Mouse (Mus musculus) heart, embryonic 13.5 days (tissue): ENCODE results near the gene Gipc2. TPM values are rescaled to one million over a fixed set of nuclear protein-coding genes. Genes with fewer than 3 reads are reported as not detected.

Source experiments
- ATAC-seq: fragments of 200-750 bp; cut with Nextera tagmentation; 2 replicates; pipeline ENCODE4 v1.8.0; 2017; ENCODE audit warnings: moderate TSS enrichment; ENCODE audit not compliant: insufficient number of reproducible peaks, low FRiP score, low TSS enrichment; ENCODE audit errors: extremely low read depth
- H3K27ac ChIP-seq: fragments of 300-500 bp; sonication (generic); replicated peaks from 2 replicates; pipeline ENCODE4 v1.5.1; 2015; ENCODE audit warnings: moderate library complexity, mild to moderate bottlenecking, inconsistent platforms
- H3K27me3 ChIP-seq: fragments of 300-500 bp; sonication (generic); replicated peaks from 2 replicates; pipeline ENCODE4 v1.6.1; 2015; ENCODE audit warnings: mild to moderate bottlenecking, inconsistent platforms
- H3K36me3 ChIP-seq: fragments of 300-500 bp; sonication (generic); 2 replicates; pipeline ENCODE4 v1.6.1; 2015; ENCODE audit warnings: mild to moderate bottlenecking, inconsistent platforms
- H3K4me1 ChIP-seq: fragments of 300-500 bp; sonication (generic); 2 replicates; pipeline ENCODE4 v1.6.1; 2015; ENCODE audit warnings: inconsistent platforms
- H3K4me2 ChIP-seq: fragments of 300-500 bp; sonication (generic); 2 replicates; pipeline ENCODE4 v1.6.1; 2015; ENCODE audit warnings: inconsistent platforms, mild to moderate bottlenecking, moderate library complexity
- H3K4me3 ChIP-seq: fragments of 300-500 bp; sonication (generic); 2 replicates; pipeline ENCODE4 v1.5.1; 2015; ENCODE audit warnings: moderate library complexity, mild to moderate bottlenecking, inconsistent platforms
- H3K9ac ChIP-seq: fragments of 300-500 bp; sonication (generic); 2 replicates; pipeline ENCODE4 v1.6.1; 2015; ENCODE audit warnings: inconsistent platforms, mild to moderate bottlenecking, moderate library complexity
- H3K9me3 ChIP-seq: fragments of 300-500 bp; sonication (generic); 2 replicates; pipeline ENCODE4 v1.6.1; 2016; ENCODE audit warnings: inconsistent platforms
- WGBS: fragments of 180-500 bp; shearing (Covaris S2); methylation state at CpG from one replicate; pipeline ENCODE4 v1.1.7; 2015; ENCODE audit warnings: mixed read lengths; 5-methylcytosine and 5-hydroxymethylcytosine counted together
- polyA plus RNA-seq: library from polyadenylated mRNA; unstranded; fragments of >200 nt; fragmentation: Nextera tagmentation; extraction: Ambion mirVana; gene quantifications from 2 replicates; pipeline ENCODE4 v1.2.1, GENCODE M21; 2015

Gene Gipc2
- polyA plus RNA-seq, 1 experiment from 2014 or later, result 4.6 TPM

DNA sequence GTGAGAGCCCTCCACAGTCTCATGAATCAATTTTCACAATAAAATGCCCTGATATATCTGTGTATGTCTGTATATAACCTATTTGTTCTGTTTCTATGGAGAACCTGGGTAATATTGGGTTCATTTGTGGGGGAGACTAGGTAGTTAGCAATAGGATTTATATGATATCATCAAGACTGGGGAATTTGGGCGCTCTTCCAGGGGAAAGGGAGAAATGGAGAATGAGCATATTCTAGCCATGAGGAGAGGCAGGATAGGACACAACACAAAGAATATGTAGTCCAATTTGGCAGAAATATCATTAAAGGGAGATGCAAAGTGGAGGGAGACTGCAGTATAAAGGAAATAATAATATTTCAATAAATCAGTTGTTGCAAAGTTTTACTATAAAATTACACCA, 97.7 kb downstream of the Gipc2 start:
- ATAC-seq, result no peak
- 78% methylated on average over 1 of the region's 1 CpGs for WGBS
- H3K9ac ChIP-seq, result no peak overlapping the region
- H3K36me3 ChIP-seq, result no peaks in the 10 kb centered on the region
- peaks cover 13% of the 10 kb centered on the region; the same call in 1 of the 2 replicates for H3K27me3 ChIP-seq
- no peak overlapping the region for H3K27ac ChIP-seq
- H3K4me1 ChIP-seq, result peaks cover 9% of the 10 kb centered on the region
- no peak overlapping the region for H3K4me2 ChIP-seq
- no peaks in the 10 kb centered on the region for H3K9me3 ChIP-seq
- no peak overlapping the region for H3K4me3 ChIP-seq

GRCm38 (mm10) chr3:152066696-152067095, 99.3 kb downstream of the Gipc2 start:
- peaks cover 13% of the 10 kb centered on the region; the same call in 1 of the 2 replicates for H3K27me3 ChIP-seq
- H3K27ac ChIP-seq, result no peak overlapping the region
- no peaks in the 10 kb centered on the region for H3K9me3 ChIP-seq
- H3K4me2 ChIP-seq, result peak overlapping the region; percentile 68
- WGBS, result 14% methylated on average over 13 of the region's 13 CpGs
- H3K9ac ChIP-seq, result peak overlapping the region; percentile 56
- ATAC-seq, result no peak
- H3K36me3 ChIP-seq, result no peaks in the 10 kb centered on the region
- peak overlapping the region; percentile 39 for H3K4me3 ChIP-seq
- peaks cover 9% of the 10 kb centered on the region for H3K4me1 ChIP-seq

GRCm38 (mm10) chr3:152065806-152066205, 100.2 kb downstream of the Gipc2 start:
- ATAC-seq, result no peak
- 38% methylated on average over 4 of the region's 4 CpGs for WGBS

DNA sequence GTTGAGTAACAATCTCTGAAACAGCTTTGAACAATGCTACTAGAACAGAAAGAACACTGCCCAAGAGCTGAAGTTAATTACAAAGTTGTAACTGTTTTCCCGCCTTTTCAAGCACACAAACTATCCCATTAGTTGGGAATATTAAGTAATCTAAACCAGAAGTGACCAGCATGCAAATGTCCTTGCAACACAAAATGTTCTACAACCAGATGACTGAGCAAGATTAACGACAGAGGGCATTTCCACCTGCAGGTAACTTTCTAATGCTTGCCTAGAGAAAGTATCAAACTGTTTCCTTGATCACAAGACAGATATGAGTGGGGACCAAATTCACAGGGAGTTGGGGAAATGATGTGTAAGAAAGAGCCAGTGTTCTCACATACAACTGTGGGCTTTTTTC, 101.9 kb downstream of the Gipc2 start:
- peaks cover 9% of the 10 kb centered on the region for H3K4me1 ChIP-seq
- no peaks in the 10 kb centered on the region for H3K36me3 ChIP-seq
- ATAC-seq, result no peak
- H3K9me3 ChIP-seq, result no peaks in the 10 kb centered on the region
- no peak overlapping the region for H3K4me2 ChIP-seq
- H3K27ac ChIP-seq, result no peak overlapping the region
- 68% methylated on average over 2 of the region's 2 CpGs for WGBS
- no peak overlapping the region for H3K4me3 ChIP-seq
- peaks cover 13% of the 10 kb centered on the region; the same call in 1 of the 2 replicates for H3K27me3 ChIP-seq
- H3K9ac ChIP-seq, result no peak overlapping the region

More at GRCm38 (mm10) chr3:152065806-152066205, 100.2 kb downstream of the Gipc2 start:
- Histone ChIP-seq H3K27ac (no peak overlapping the region), H3K4me3 (no peak overlapping the region), H3K9me3 (no peaks in the 10 kb centered on the region), H3K27me3 (peaks cover 13% of the 10 kb centered on the region; the same call in 1 of the 2 replicates), H3K4me1 (peaks cover 9% of the 10 kb centered on the region), H3K4me2 (no peak overlapping the region), H3K9ac (0 out of 2 replicates have a peak overlapping the region, but pooled peaks have one; percentile 1), H3K36me3 (no peaks in the 10 kb centered on the region)

DNA sequence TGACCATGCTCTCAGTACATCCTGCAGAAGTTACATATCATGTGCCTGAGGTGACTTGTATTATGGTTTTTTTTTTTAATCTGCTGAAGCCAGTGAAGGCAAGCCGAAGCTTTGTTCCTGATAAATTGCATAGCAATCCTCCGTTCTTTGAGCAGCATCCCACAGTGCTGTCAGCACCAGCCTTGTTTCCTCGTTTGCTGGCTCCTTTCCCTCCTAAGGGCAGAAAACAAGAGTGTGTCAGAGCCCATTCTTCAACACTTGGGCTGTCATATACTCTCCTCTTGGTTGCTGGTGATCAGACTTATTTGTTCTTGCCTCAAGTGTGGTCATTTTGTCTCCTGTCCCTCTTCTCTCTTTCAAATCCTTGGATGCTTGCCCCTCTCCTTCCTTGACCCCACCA, 103.2 kb downstream of the Gipc2 start:
- 34% methylated on average over 3 of the region's 3 CpGs for WGBS
- H3K36me3 ChIP-seq, result no peaks in the 10 kb centered on the region
- no peak for ATAC-seq

GRCm38 (mm10) chr3:152061145-152061544, 104.9 kb downstream of the Gipc2 start:
- Histone ChIP-seq H3K27ac (no peak overlapping the region), H3K36me3 (no peaks in the 10 kb centered on the region), H3K27me3 (peaks cover 13% of the 10 kb centered on the region; the same call in 1 of the 2 replicates), H3K9ac (no peak overlapping the region), H3K9me3 (no peaks in the 10 kb centered on the region), H3K4me3 (no peak overlapping the region), H3K4me1 (no peaks in the 10 kb centered on the region), H3K4me2 (no peak overlapping the region)
- ATAC-seq, result no peak
- WGBS, result 89% methylated on average over 5 of the region's 5 CpGs

More for the DNA sequence above, 103.2 kb downstream of the Gipc2 start:
- no peak overlapping the region for H3K27ac ChIP-seq
- no peak overlapping the region for H3K4me2 ChIP-seq
- H3K9me3 ChIP-seq, result no peaks in the 10 kb centered on the region
- peaks cover 13% of the 10 kb centered on the region; the same call in 1 of the 2 replicates for H3K27me3 ChIP-seq
- H3K4me3 ChIP-seq, result no peak overlapping the region
- H3K9ac ChIP-seq, result no peak overlapping the region
- peaks cover 9% of the 10 kb centered on the region for H3K4me1 ChIP-seq

GRCm38 (mm10) chr3:152058235-152058634, 107.8 kb downstream of the Gipc2 start:
- no peaks in the 10 kb centered on the region for H3K9me3 ChIP-seq
- H3K27me3 ChIP-seq, result no peaks in the 10 kb centered on the region
- H3K9ac ChIP-seq, result no peak overlapping the region
- peaks cover 6% of the 10 kb centered on the region; the same call in 1 of the 2 replicates for H3K4me1 ChIP-seq
- ATAC-seq, result no peak
- WGBS, result 64% methylated on average over 2 of the region's 2 CpGs
- H3K36me3 ChIP-seq, result no peaks in the 10 kb centered on the region
- H3K4me3 ChIP-seq, result no peak overlapping the region
- no peak overlapping the region for H3K4me2 ChIP-seq
- H3K27ac ChIP-seq, result no peak overlapping the region

GRCm38 (mm10) chr3:152054260-152054659, 111.8 kb downstream of the Gipc2 start:
- H3K36me3 ChIP-seq, result no peaks in the 10 kb centered on the region
- no peak overlapping the region for H3K4me2 ChIP-seq
- peaks cover 6% of the 10 kb centered on the region; the same call in 1 of the 2 replicates for H3K4me1 ChIP-seq
- WGBS, result 28% methylated on average over 4 of the region's 4 CpGs
- ATAC-seq, result no peak
- no peak overlapping the region for H3K4me3 ChIP-seq
- no peak overlapping the region for H3K9ac ChIP-seq
- H3K9me3 ChIP-seq, result no peaks in the 10 kb centered on the region
- H3K27me3 ChIP-seq, result no peaks in the 10 kb centered on the region
- H3K27ac ChIP-seq, result no peak overlapping the region

DNA sequence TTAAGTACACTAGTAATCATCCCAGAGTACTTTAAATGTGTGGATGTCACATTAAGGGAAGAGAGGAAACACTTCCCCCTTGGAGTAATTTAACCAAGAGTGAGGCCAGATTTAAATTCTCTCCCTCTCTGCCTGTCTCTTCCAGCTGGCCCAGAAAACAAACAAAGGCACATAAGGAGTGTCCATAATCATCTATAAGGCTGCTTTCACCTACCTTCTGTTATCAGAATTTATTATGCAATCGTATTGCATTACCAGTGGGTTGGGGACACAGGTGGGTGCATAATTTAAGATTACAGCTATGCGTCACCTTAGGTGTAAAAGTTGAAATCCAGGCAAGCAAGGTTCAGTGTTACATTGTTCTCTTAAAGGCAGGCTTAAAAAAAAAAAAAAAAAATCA, 114.1 kb downstream of the Gipc2 start:
- no peak overlapping the region for H3K4me2 ChIP-seq
- H3K9me3 ChIP-seq, result no peaks in the 10 kb centered on the region
- WGBS, result 82% methylated on average over 2 of the region's 2 CpGs
- H3K9ac ChIP-seq, result no peak overlapping the region
- ATAC-seq, result no peak
- no peaks in the 10 kb centered on the region for H3K27me3 ChIP-seq
- H3K4me3 ChIP-seq, result no peak overlapping the region
- no peak overlapping the region for H3K27ac ChIP-seq
- H3K4me1 ChIP-seq, result peaks cover 6% of the 10 kb centered on the region; the same call in 1 of the 2 replicates
- H3K36me3 ChIP-seq, result no peaks in the 10 kb centered on the region

DNA sequence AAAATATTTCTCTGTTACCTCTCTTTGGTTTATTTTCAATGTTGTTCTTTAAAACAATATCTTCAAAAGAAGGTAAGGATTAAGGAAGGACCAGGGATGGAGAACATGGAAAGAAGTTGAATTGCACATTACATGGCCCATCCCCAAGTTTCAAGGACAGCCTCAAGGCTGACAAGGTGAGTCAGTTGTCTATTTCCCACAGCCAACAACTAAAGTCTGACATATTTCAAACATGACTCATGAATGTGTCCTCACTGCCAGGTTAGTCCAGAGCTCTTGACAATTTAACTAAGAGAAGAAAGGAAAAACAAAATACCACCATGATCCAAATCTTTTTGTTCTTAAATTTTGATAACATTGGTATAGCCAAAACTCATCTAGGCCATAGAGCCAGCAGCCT, 118.1 kb downstream of the Gipc2 start:
- no peak for ATAC-seq

GRCm38 (mm10) chr3:152046895-152047294, 119.1 kb downstream of the Gipc2 start:
- Histone ChIP-seq H3K9me3 (no peaks in the 10 kb centered on the region), H3K36me3 (no peaks in the 10 kb centered on the region), H3K27me3 (no peaks in the 10 kb centered on the region), H3K27ac (no peak overlapping the region), H3K4me3 (no peak overlapping the region), H3K4me2 (no peak overlapping the region), H3K9ac (no peak overlapping the region), H3K4me1 (no peaks in the 10 kb centered on the region)
- ATAC-seq, result no peak
- 73% methylated on average over 3 of the region's 3 CpGs for WGBS

More for the DNA sequence above, 118.1 kb downstream of the Gipc2 start:
- Histone ChIP-seq H3K4me2 (no peak overlapping the region), H3K4me3 (no peak overlapping the region), H3K9ac (no peak overlapping the region), H3K27ac (no peak overlapping the region), H3K4me1 (no peaks in the 10 kb centered on the region), H3K36me3 (no peaks in the 10 kb centered on the region), H3K27me3 (no peaks in the 10 kb centered on the region), H3K9me3 (no peaks in the 10 kb centered on the region)
